Mouse (Mus musculus): ENCODE data around the gene Wbp11.
A peak's percentile ranks its signal among the peaks of the same experiment; 100 is the strongest.

- no peak for TF ChIP-seq CTCF (IDR thresholded peaks at IDR 0.05; ENCODE audit: insufficient read depth, low read length)
- peak; percentile 98 for TF ChIP-seq POLR2A (IDR thresholded peaks at IDR 0.05; ENCODE audit: borderline replicate concordance, extremely low read depth, low read depth, low read length)
Measured at GRCm38 (mm10) chr6:136803739-136804633, 24.0 kb downstream of the Wbp11 start, which contains the start of gene Hist4h4.
